Mouse (Mus musculus) liver, postnatal 0 days (tissue): ENCODE data around the gene Plppr1. TPM values are rescaled to one million over a fixed set of nuclear protein-coding genes. Genes with fewer than 3 reads are reported as not detected.

Experiments
- ATAC-seq: fragments of 200-750 bp; cut with Nextera tagmentation; 2 replicates; pipeline ENCODE4 v1.8.0; 2017; ENCODE audit warnings: mild to moderate bottlenecking, moderate library complexity
- DNase-seq: peaks from one replicate; pipeline ENCODE4 v3.0.0-alpha.2; 2016
- H3K27ac ChIP-seq: fragments of 300-500 bp; sonication (generic); 2 replicates; pipeline ENCODE4 v1.5.1; 2014; ENCODE audit warnings: antibody characterized with exemption, moderate library complexity, mild to moderate bottlenecking, low read depth
- H3K27me3 ChIP-seq: fragments of 300-500 bp; sonication (generic); 2 replicates; pipeline ENCODE4 v1.6.1; 2014; ENCODE audit warnings: low read length, control low read depth, mixed read lengths; ENCODE audit not compliant: insufficient read depth
- H3K36me3 ChIP-seq: fragments of 300-500 bp; sonication (generic); replicated peaks from 2 replicates; pipeline ENCODE4 v1.6.1; 2014; ENCODE audit warnings: mild to moderate bottlenecking, control low read depth, low read length, moderate library complexity, mixed read lengths; ENCODE audit not compliant: insufficient read depth
- H3K4me1 ChIP-seq: fragments of 300-500 bp; sonication (generic); 2 replicates; pipeline ENCODE4 v1.6.1; 2014; ENCODE audit warnings: antibody characterized with exemption, mild to moderate bottlenecking, control low read depth; ENCODE audit not compliant: insufficient read depth
- H3K4me2 ChIP-seq: fragments of 300-500 bp; sonication (generic); 2 replicates; pipeline ENCODE4 v1.6.1; 2014; ENCODE audit warnings: low read depth, mild to moderate bottlenecking, low read length, moderate library complexity, mixed read lengths
- H3K4me3 ChIP-seq: fragments of 300-500 bp; sonication (generic); 2 replicates; pipeline ENCODE4 v1.5.1; 2014; ENCODE audit warnings: low read depth, low read length
- H3K9ac ChIP-seq: fragments of 300-500 bp; sonication (generic); replicated peaks from 2 replicates; pipeline ENCODE4 v1.6.1; 2014; ENCODE audit warnings: mild to moderate bottlenecking, moderate library complexity
- H3K9me3 ChIP-seq: fragments of 300-500 bp; sonication (generic); 2 replicates; pipeline ENCODE4 v1.6.1; 2016; ENCODE audit warnings: mild to moderate bottlenecking, control low read depth, low read length, mixed read lengths
- CTCF ChIP-seq: sonication (generic); IDR thresholded peaks from 2 replicates; pipeline ENCODE4 v1.5.1; 2016; ENCODE audit warnings: antibody characterized with exemption, low read depth
- EP300 ChIP-seq: IDR thresholded peaks from 2 replicates; pipeline ENCODE4 v1.6.1; 2016; ENCODE audit warnings: antibody characterized with exemption, low read depth, mild to moderate bottlenecking
- WGBS: fragments of 180-500 bp; shearing (Covaris S2); extraction: QIAGEN DNeasy Blood & Tissue Kit; methylation state at CpG from one replicate; pipeline ENCODE4 v1.1.7; 2014; ENCODE audit not compliant: insufficient replicate concordance; 5-methylcytosine and 5-hydroxymethylcytosine counted together
- polyA plus RNA-seq: library from polyadenylated mRNA; unstranded; fragments of >200 nt; fragmentation: Nextera tagmentation; extraction: Ambion mirVana; gene quantifications from 2 replicates; pipeline ENCODE4 v1.2.1, GENCODE M21; 2015

Gene Plppr1
- polyA plus RNA-seq, 1 experiment from 2014 or later, result 5.8 TPM

- H3K36me3 ChIP-seq, result no peaks in the 10 kb centered on the region
- no peak overlapping the region for H3K27ac ChIP-seq
- DNase-seq (no peak), ATAC-seq (no peak)
- no peak overlapping the region for H3K4me3 ChIP-seq
- no peak overlapping the region for H3K9ac ChIP-seq
- no peaks in the 10 kb centered on the region for H3K9me3 ChIP-seq
- WGBS, result 28% methylated on average over 3 of the region's 3 CpGs
- no peaks in the 10 kb centered on the region for H3K4me1 ChIP-seq
- H3K4me2 ChIP-seq, result no peak overlapping the region
- no peaks in the 10 kb centered on the region for H3K27me3 ChIP-seq
- TF ChIP-seq CTCF (no peak), EP300 (no peak)
These were observed 173.9 kb downstream of the Plppr1 start for GRCm38 (mm10) chr4:49233032-49233406.

- H3K9ac ChIP-seq, result no peak overlapping the region
- 70% methylated on average over 4 of the region's 4 CpGs for WGBS
- no peak for DNase-seq
- no peak overlapping the region for H3K4me2 ChIP-seq
- no peaks in the 10 kb centered on the region for H3K9me3 ChIP-seq
- no peak for ATAC-seq
- no peak for TF ChIP-seq EP300
- TF ChIP-seq CTCF, result no peak
- 0 out of 2 replicates have a peak, but pooled peaks cover 2% of the 10 kb centered on the region for H3K4me1 ChIP-seq
- H3K36me3 ChIP-seq, result no peaks in the 10 kb centered on the region
- H3K27ac ChIP-seq, result no peak overlapping the region
- H3K4me3 ChIP-seq, result no peak overlapping the region
- H3K27me3 ChIP-seq, result no peaks in the 10 kb centered on the region
These were observed 179.0 kb downstream of the Plppr1 start for GRCm38 (mm10) chr4:49238111-49238510.

GRCm38 (mm10) chr4:49239451-49239850, 180.4 kb downstream of the Plppr1 start:
- DNase-seq (no peak), ATAC-seq (no peak)
- no peaks in the 10 kb centered on the region for H3K9me3 ChIP-seq
- H3K27me3 ChIP-seq, result no peaks in the 10 kb centered on the region
- 0 out of 2 replicates have a peak, but pooled peaks cover 2% of the 10 kb centered on the region for H3K4me1 ChIP-seq
- no peak overlapping the region for H3K27ac ChIP-seq
- no peak overlapping the region for H3K4me3 ChIP-seq
- no peak for TF ChIP-seq EP300
- no peak for TF ChIP-seq CTCF
- WGBS, result 82% methylated on average over 5 of the region's 5 CpGs
- no peak overlapping the region for H3K9ac ChIP-seq
- no peaks in the 10 kb centered on the region for H3K36me3 ChIP-seq
- H3K4me2 ChIP-seq, result no peak overlapping the region

GRCm38 (mm10) chr4:49244791-49245190, 185.7 kb downstream of the Plppr1 start:
- no peaks in the 10 kb centered on the region for H3K27me3 ChIP-seq
- H3K4me2 ChIP-seq, result no peak overlapping the region
- H3K4me3 ChIP-seq, result no peak overlapping the region
- 64% methylated on average over 5 of the region's 5 CpGs for WGBS
- no peaks in the 10 kb centered on the region for H3K9me3 ChIP-seq
- H3K36me3 ChIP-seq, result no peaks in the 10 kb centered on the region
- DNase-seq (no peak), ATAC-seq (no peak)
- TF ChIP-seq EP300 (no peak), CTCF (no peak)
- H3K4me1 ChIP-seq, result no peaks in the 10 kb centered on the region
- H3K27ac ChIP-seq, result no peak overlapping the region
- no peak overlapping the region for H3K9ac ChIP-seq

- ATAC-seq (no peak), DNase-seq (no peak)
- Histone ChIP-seq H3K4me3 (no peak overlapping the region), H3K9me3 (no peaks in the 10 kb centered on the region), H3K36me3 (no peaks in the 10 kb centered on the region), H3K4me1 (no peaks in the 10 kb centered on the region), H3K27me3 (no peaks in the 10 kb centered on the region), H3K4me2 (no peak overlapping the region), H3K9ac (no peak overlapping the region), H3K27ac (no peak overlapping the region)
- WGBS, result 41% methylated on average over 2 of the region's 2 CpGs
- TF ChIP-seq CTCF (no peak), EP300 (no peak)
These were observed 186.2 kb downstream of the Plppr1 start for GRCm38 (mm10) chr4:49245274-49245673.

GRCm38 (mm10) chr4:49251262-49251661, 192.2 kb downstream of the Plppr1 start:
- Histone ChIP-seq H3K4me1 (no peaks in the 10 kb centered on the region), H3K27me3 (no peaks in the 10 kb centered on the region), H3K27ac (no peak overlapping the region), H3K9me3 (no peaks in the 10 kb centered on the region), H3K9ac (no peak overlapping the region), H3K36me3 (no peaks in the 10 kb centered on the region), H3K4me3 (no peak overlapping the region), H3K4me2 (no peak overlapping the region)
- TF ChIP-seq EP300, result no peak
- TF ChIP-seq CTCF, result peak; percentile 42
- no peak for DNase-seq
- 17% methylated on average over 3 of the region's 3 CpGs for WGBS
- no peak for ATAC-seq

GRCm38 (mm10) chr4:49252169-49252568, 193.1 kb downstream of the Plppr1 start:
- Histone ChIP-seq H3K27me3 (no peaks in the 10 kb centered on the region), H3K27ac (no peak overlapping the region), H3K9ac (no peak overlapping the region), H3K4me2 (no peak overlapping the region), H3K4me3 (no peak overlapping the region), H3K4me1 (no peaks in the 10 kb centered on the region), H3K9me3 (no peaks in the 10 kb centered on the region), H3K36me3 (no peaks in the 10 kb centered on the region)
- ATAC-seq (no peak), DNase-seq (no peak)
- whole genome bisulfite sequencing, result 54% methylated on average over 3 of the region's 3 CpGs
- TF ChIP-seq CTCF, result no peak
- TF ChIP-seq EP300, result no peak
